Mouse (Mus musculus): Measurements from ENCODE around the gene Musk.

The Musk gene

DNA sequence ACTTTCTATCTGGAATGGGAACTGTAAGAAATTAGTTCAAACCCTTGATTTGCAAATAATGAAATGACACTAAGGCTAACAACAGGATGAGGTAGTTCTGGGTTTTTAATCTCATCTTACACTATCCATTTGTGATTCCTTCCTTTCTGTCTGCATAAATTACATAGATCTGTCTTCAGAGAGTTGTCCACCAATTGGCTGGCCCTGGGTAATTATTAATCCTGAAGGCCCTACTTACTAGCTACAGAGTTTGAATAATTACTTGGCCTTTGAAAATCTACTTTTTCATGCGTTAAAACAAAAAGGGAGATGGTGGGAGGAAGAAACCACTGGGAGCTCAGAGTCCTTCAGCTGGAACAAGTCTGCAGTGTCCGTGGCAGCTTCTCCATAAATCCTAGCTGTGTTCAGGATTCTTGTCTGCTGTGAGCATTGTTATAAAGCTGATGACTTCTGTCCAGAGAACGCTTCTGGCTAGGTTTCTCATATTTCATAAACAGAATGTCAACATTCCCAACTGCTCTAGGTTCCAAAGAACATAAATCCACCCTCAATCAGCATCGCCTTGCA is 29.3 kb downstream of the Musk start:
- DNase-seq (ENCODE audit: low spot score) = no peak

- DNase-seq (ENCODE audit: low spot score) = no peak
Measured at GRCm38 (mm10) chr4:58317536-58317935, 31.8 kb downstream of the Musk start.

DNA sequence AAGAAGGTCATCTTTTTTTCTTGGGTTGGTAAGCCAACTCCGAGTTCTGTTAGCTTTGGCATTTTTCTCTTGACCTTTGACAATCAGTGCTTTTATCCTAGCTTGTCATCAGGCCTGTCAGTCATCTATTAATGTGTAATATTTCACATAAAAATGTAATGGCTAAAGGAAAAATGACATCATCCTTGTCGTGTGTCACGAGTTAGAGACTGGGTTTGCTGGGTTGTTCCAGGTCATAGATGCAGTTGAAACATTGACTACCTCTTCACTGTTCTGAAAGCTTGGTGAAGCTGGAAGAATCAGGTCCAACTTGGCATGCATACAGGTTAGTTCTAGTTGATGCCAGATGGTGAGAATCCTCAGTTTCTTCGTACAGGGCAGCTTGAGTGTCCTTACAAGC is 34.5 kb downstream of the Musk start:
- no peak for DNase-seq (ENCODE audit: low spot score)

GRCm38 (mm10) chr4:58326746-58327145 is 41.0 kb downstream of the Musk start:
- DNase-seq (ENCODE audit: low spot score) = no peak

- no peak for DNase-seq (ENCODE audit: low spot score)
Measured at GRCm38 (mm10) chr4:58328231-58328630, 42.5 kb downstream of the Musk start.

DNA sequence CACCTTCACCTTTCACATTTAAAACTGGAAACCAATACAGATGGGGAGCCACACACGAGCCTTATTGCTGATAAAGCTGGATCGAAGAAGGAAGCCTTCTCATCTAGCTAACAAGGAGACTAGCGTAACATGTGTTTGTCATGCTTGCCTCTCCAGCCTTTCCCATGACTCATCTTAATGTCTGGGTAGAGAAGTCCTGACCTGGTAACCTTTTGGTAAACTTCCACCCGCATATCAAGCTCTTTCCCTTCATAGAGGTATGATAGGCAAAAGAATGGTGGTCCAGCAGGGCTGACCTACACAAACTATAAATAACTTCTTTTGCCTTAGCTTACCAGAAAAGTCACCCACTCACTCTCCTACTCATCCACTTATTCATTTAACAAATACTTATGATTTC is 44.3 kb downstream of the Musk start:
- no peak for DNase-seq (ENCODE audit: low spot score)

DNA sequence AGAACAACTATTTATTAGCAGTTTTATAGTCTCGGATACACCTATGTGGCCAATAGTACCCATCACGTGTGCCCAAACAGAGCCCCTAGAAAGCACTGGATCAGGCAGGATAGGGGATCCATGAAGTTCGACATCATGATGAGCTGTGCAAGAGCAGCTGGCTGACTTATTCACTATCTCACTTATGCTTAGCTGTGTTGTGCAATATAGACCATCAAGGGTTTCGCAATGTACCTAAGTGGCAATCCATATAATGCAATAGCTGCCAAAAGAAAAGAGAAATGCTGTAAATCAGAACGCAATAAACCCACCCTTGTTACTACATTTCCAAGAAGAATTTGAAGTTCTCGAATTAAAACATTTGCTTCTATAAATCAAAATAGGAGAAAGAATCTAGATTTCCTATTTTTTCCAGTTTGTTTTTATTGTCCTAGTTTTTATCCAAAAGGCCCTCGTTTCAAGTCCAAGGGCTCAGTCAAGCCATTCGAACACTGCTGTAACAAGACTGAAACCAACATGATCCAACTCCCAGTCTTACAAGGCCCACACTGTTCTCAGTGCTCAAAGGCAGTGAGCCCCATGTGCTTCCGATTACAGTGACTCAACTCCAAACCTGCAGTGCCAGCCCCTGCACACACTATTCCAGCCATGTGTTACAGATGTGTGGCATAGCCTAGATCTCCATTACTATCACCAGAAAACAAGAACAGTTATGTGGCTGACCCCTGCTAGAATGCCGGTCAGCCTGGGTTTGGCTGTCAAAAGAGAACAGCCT is 45.3 kb downstream of the Musk start:
- no peak for DNase-seq (ENCODE audit: low spot score)

DNA sequence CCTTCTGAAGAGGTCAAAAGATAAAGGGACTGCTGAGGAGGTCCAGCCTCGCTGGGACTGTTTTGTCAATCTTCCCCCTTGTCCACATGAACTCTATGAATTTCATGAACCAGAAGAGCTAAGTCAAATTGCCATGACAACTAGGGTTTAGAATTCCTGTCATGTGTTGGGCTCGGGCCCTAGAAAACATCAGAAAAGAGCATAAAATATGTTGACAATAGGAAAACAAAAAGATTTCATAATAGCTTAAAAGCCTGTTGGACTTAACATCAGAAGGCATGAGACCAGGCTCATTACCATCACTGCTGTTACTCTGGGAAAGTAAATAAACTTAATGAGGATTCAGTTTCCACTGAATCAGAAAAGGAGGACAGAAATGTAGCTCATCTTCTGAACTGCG is 46.6 kb downstream of the Musk start:
- DNase-seq (ENCODE audit: low spot score) = no peak

DNA sequence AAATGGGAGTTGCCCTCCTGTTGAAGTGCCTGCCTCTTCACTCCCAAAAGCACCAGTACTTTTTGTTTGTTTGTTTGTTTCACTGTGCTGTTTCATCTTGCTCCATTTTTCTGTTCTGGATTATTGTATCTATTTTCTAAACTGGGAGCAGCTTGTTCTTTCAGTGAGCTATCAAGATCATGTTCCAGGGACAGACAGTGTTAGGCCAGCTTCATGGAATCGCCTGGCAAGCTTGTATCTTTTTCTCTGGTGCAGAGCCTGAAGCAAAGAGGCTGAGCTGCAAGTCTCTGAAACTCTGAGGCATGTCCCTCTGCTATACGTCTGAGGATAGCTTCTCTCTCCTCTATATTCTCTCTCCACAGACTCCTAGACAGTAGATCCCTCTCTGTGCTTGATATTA is 50.5 kb downstream of the Musk start:
- DNase-seq (ENCODE audit: low spot score) = no peak

DNA sequence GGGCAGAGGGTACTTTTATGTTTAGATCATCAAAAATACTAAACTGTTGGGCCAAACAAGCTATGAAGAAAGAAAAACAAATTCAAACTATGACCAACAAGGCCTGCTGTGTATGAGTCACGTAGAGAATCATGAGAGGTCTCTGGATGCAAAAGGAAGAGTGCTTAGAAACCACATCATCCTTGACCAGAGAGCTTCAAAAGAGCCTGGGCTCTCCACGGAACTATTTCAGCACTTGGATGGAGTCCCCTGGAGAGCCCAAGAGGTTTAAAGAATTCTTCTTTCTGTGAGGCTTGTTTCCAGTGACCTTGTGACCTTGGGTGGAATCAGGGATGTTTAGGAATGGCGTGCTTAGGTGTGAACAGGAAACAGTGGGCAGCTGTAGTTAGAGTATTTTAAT is 53.5 kb downstream of the Musk start:
- no peak for DNase-seq (ENCODE audit: low spot score)

GRCm38 (mm10) chr4:58350206-58350605 is 64.4 kb downstream of the Musk start:
- DNase-seq (ENCODE audit: low spot score) = no peak

DNA sequence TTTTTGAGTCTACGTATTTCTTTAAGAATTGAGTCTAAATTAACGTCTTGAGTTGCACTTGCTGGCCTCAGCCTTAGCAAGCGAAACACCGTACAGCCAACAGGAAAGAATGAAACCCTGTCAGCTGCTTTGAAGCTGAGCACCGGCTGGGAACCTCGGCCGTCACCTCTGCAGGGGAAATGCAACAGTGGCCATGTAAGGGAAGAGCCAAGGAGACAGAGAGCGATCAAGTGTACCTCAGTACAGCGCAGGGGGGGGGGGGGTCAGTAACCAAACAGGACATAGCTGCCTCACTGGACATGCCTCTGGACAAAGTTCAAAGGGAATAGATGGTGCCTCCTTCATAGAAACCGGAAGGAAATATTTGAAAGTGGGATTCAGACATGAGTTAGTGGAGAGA is 65.4 kb downstream of the Musk start:
- no peak for DNase-seq (ENCODE audit: low spot score)

- no peak for DNase-seq (ENCODE audit: low spot score)
Measured at GRCm38 (mm10) chr4:58351590-58351989, 65.8 kb downstream of the Musk start.

DNA sequence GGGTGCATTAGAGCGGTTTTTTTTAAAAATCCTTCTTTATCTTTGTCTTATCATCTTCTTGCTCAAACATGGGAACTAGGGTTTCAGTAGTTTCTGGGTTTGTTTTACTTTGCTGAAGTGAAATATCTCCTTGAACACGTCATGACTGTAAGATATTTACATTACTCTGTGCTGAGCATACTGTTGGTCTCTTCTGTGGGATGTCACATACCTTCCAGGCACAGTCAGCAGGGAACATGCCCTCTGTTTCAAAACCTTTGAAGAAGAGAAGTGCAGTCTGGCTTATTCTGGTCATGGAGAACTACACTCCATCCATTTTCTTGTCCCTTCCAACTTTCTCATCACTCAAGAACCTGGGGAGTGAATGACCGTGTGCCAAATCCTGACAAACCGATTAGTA is 73.2 kb downstream of the Musk start:
- no peak for DNase-seq (ENCODE audit: low spot score)

- DNase-seq (ENCODE audit: low spot score) = no peak
Measured at GRCm38 (mm10) chr4:58365321-58365720, 79.6 kb downstream of the Musk start.

DNA sequence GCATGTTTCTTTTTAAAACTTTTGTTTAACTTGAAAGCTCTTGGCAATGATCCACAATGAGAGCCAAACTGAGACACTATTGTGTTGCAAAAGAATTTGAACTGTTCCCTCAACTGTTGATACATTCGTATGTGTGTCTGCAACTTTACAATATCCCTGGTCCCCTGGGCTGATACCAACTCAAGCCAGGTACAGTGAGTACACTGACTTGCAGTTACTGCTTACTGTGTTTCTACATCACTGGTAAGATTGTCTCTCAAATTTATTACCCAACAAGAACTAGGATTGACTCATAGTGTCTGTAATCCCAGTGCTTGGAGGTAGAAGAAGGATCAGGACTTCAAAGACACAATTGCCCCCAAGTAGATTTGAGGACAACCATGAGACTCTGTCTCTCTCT is 85.3 kb downstream of the Musk start:
- DNase-seq (ENCODE audit: low spot score) = no peak

- peak; percentile 1 for DNase-seq (ENCODE audit: low spot score)
Measured at GRCm38 (mm10) chr4:58373599-58373998, 87.8 kb downstream of the Musk start.

DNA sequence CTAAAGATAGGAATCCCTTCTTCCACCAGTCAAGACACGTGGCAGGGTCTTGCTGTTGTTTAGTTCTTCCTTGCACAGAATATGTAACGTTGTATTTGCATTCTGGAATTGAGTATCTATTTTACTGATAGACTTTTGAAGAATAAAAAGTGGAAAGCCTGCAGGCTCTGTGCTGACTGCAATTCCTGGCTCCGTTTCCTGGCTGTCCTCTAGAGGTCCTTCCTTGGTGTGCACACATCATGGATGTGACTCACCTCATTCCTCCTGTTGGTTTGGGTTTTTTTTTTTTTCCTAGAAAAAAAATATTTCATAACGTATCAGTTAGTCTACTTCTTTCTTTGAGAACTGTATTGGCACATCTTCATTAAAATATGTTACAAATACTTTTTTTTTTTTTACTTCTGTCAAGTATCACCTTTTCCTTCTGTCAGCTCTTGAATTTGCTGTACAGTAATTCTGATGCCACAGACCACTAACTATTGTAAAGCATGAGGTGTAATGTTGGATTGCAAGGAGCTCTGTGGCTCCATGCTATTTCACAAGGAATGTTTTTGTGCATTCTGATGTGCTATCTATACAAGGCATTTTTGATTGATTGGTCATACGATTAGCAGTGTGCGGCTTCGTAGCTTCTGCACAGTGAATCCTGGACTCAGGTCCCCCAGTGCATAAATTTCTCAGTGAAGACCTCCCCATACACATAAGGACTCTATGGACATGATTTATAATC is 88.5 kb downstream of the Musk start:
- DNase-seq (ENCODE audit: low spot score) = peak; percentile 11

- no peak for DNase-seq (ENCODE audit: low spot score)
Measured at GRCm38 (mm10) chr4:58379186-58379585, 93.4 kb downstream of the Musk start.

- peak; percentile 44 for DNase-seq (ENCODE audit: low spot score)
Measured at GRCm38 (mm10) chr4:58400861-58401341, 115.1 kb downstream of the Musk start.

GRCm38 (mm10) chr4:58401973-58402501 is 116.3 kb downstream of the Musk start:
- no peak for DNase-seq (ENCODE audit: low spot score)

DNA sequence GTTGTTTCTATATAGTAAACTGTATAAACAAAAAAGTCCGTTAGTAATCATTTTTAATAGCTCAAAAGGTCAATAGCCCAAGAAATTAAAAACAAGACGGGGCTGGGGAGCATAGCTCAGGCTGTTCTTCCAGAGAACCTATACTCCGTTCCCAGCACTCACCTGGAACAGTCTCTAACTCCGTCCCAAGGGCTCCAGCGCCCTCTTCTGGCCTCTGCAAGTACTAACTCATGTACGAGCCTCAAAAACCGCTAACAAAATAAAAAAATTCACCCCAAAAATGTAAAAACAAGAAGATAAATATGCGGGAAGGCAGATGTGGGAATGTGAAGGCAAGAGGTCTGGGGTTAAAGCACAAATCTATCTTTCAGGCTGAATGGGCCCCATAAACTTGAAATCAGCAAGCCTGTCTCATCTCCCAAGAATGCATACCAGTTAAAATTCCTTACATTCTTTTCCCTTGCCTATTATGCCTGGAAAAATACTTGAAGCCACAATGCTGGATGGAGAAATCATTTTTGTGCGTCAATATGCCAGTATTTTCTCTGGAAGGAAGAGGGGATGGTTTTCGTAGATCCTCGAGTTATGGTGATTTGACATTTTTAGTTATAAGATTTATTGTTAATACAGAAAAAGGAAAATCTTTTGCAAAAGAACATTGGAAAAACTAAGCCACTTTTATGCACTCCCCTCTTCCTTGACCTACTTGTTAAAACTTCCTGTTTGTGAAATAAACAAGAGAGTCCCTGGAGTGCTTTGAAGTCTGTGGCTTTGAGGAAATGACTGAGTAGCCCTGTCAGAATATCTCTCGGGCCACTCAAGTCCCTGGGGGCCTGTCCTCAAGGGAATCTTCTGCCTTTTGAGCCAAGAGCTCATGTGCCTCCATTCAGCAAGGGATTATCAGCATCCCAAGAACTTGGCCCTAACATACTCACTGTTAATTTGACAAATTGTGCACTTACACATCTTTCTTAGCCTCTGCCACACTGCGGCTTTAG is 127.7 kb downstream of the Musk start:
- DNase-seq (ENCODE audit: low spot score) = no peak

Measured in ovary, postnatal 14 days (tissue).